Mouse (Mus musculus) MEL (cell line): ENCODE results near the gene Lin7a. TPM values are rescaled to one million over a fixed set of nuclear protein-coding genes. Genes with fewer than 3 reads are reported as not detected.

Experiments used
- DNase-seq: peaks from one replicate; pipeline ENCODE4 v3.0.0; 2011; ENCODE audit warnings: low read depth, low spot score
- H3K27ac ChIP-seq: 2 replicates; pipeline ENCODE4 v1.5.1; 2012; ENCODE audit warnings: low read depth, mild to moderate bottlenecking, control low read depth, low read length, moderate library complexity; ENCODE audit not compliant: control insufficient read depth
- H3K27me3 ChIP-seq, 2 experiments: fragments of 150-350 bp in 1 of 2; sonication (generic) in 1 of 2; 2 replicates each; pipeline ENCODE4 v1.6.1; 2012; ENCODE audit warnings: low read length in 2 of 2, mild to moderate bottlenecking in 2 of 2, improper control_type of control experiment in 1 of 2, moderate library complexity in 1 of 2; ENCODE audit not compliant: insufficient read depth in 2 of 2, control insufficient read depth in 1 of 2
- H3K36me3 ChIP-seq, 2 experiments: 2 replicates each; pipeline ENCODE4 v1.6.1; 2012 to 2014; ENCODE audit warnings: low read length in 2 of 2, improper control_type of control experiment in 1 of 2, inconsistent platforms in 1 of 2, mild to moderate bottlenecking in 1 of 2; ENCODE audit not compliant: insufficient read depth in 2 of 2, control insufficient read depth in 1 of 2
- H3K4me1 ChIP-seq, 2 experiments: fragments of 150-350 bp in 1 of 2; sonication (generic) in 1 of 2; 2 replicates each; pipeline ENCODE4 v1.6.1; 2012; ENCODE audit warnings: low read length in 2 of 2, improper control_type of control experiment in 1 of 2, mild to moderate bottlenecking in 1 of 2; ENCODE audit not compliant: insufficient read depth in 2 of 2, control insufficient read depth in 1 of 2
- H3K4me3 ChIP-seq, 2 experiments: fragments of 150-350 bp in 1 of 2; sonication (generic) in 1 of 2; 2 replicates each; pipeline ENCODE4 v1.5.1; 2012; ENCODE audit warnings: low read depth in 2 of 2, low read length in 2 of 2, mild to moderate bottlenecking in 2 of 2, moderate library complexity in 2 of 2, control low read depth in 1 of 2, improper control_type of control experiment in 1 of 2; ENCODE audit not compliant: control insufficient read depth in 1 of 2, insufficient read depth in 1 of 2
- H3K79me2 ChIP-seq: 2 replicates; pipeline ENCODE4 v1.6.1; 2012; ENCODE audit warnings: mild to moderate bottlenecking, low read length, moderate library complexity; ENCODE audit not compliant: control insufficient read depth, poor library complexity, insufficient read depth
- H3K9ac ChIP-seq: 2 replicates; pipeline ENCODE4 v1.6.1; 2012; ENCODE audit warnings: low read depth, mild to moderate bottlenecking, control low read depth, low read length, moderate library complexity; ENCODE audit not compliant: control insufficient read depth, poor library complexity, severe bottlenecking
- H3K9me3 ChIP-seq: fragments of 150-350 bp; sonication (generic); replicated peaks from 2 replicates; pipeline ENCODE4 v1.6.1; 2012; ENCODE audit warnings: mild to moderate bottlenecking, low read length, improper control_type of control experiment, moderate library complexity; ENCODE audit not compliant: insufficient read depth
- BHLHE40 ChIP-seq: IDR thresholded peaks from 2 replicates; pipeline ENCODE4 v1.6.1; 2012; ENCODE audit warnings: low read depth, mild to moderate bottlenecking, inconsistent platforms, low read length, improper control_type of control experiment, borderline replicate concordance
- CHD1 ChIP-seq: IDR thresholded peaks from 2 replicates; pipeline ENCODE4 v1.6.1; 2012; ENCODE audit warnings: low read depth, mild to moderate bottlenecking, inconsistent platforms, low read length, improper control_type of control experiment
- CHD2 ChIP-seq: IDR thresholded peaks from 2 replicates; pipeline ENCODE4 v1.6.1; 2011; ENCODE audit warnings: low read length, improper control_type of control experiment
- CTCF ChIP-seq, 3 experiments: IDR thresholded peaks in 2 of 3; conservative IDR thresholded peaks in 1 of 3; 2 replicates each; pipeline ENCODE4 v1.5.1; 2011 to 2012; ENCODE audit warnings: low read length in 3 of 3, low read depth in 2 of 3, mild to moderate bottlenecking in 2 of 3, improper control_type of control experiment in 1 of 3, inconsistent platforms in 1 of 3, mixed read lengths in 1 of 3, moderate library complexity in 1 of 3; ENCODE audit not compliant: control insufficient read depth in 1 of 3, insufficient read depth in 1 of 3, poor library complexity in 1 of 3, severe bottlenecking in 1 of 3
- EP300 ChIP-seq, 2 experiments: IDR thresholded peaks; 2 replicates each; pipeline ENCODE4 v1.6.1; 2011; ENCODE audit warnings: improper control_type of control experiment in 2 of 2, low read length in 2 of 2, low read depth in 1 of 2, mild to moderate bottlenecking in 1 of 2
- GABPA ChIP-seq: IDR thresholded peaks from 2 replicates; pipeline ENCODE4 v1.6.1; 2012; ENCODE audit warnings: low read depth, mild to moderate bottlenecking, inconsistent platforms, low read length, improper control_type of control experiment, moderate library complexity
- JUND ChIP-seq: IDR thresholded peaks from 2 replicates; pipeline ENCODE4 v1.6.1; 2011; ENCODE audit warnings: low read depth, mild to moderate bottlenecking, improper control_type of control experiment, low read length
- MAFK ChIP-seq: IDR thresholded peaks from 2 replicates; pipeline ENCODE4 v1.6.1; 2011; ENCODE audit warnings: low read depth, mild to moderate bottlenecking, low read length, improper control_type of control experiment, borderline replicate concordance
- MAZ ChIP-seq: IDR thresholded peaks from 2 replicates; pipeline ENCODE4 v1.6.1; 2012; ENCODE audit warnings: low read depth, mild to moderate bottlenecking, inconsistent platforms, low read length, improper control_type of control experiment
- MYB ChIP-seq: IDR thresholded peaks from 2 replicates; pipeline ENCODE4 v1.6.1; 2011; ENCODE audit warnings: mild to moderate bottlenecking, low read depth, low read length, improper control_type of control experiment
- MYC ChIP-seq: IDR thresholded peaks from 2 replicates; pipeline ENCODE4 v1.6.1; 2011; ENCODE audit warnings: low read depth, mild to moderate bottlenecking, low read length, improper control_type of control experiment, moderate library complexity
- NRF1 ChIP-seq: IDR thresholded peaks from 2 replicates; pipeline ENCODE4 v1.6.1; 2014; ENCODE audit warnings: low read depth, mild to moderate bottlenecking, inconsistent platforms, low read length, improper control_type of control experiment, moderate library complexity; ENCODE audit not compliant: poor library complexity, insufficient read depth, severe bottlenecking
- POLR2A ChIP-seq, 2 experiments: IDR thresholded peaks; 2 replicates each; pipeline ENCODE4 v1.6.1; 2011 to 2012; ENCODE audit warnings: low read length in 2 of 2, mild to moderate bottlenecking in 2 of 2, control low read depth in 1 of 2, improper control_type of control experiment in 1 of 2, low read depth in 1 of 2, moderate library complexity in 1 of 2; ENCODE audit not compliant: control insufficient read depth in 1 of 2, insufficient read depth in 1 of 2, poor library complexity in 1 of 2
- POLR2AphosphoS2 ChIP-seq: IDR thresholded peaks from 2 replicates; pipeline ENCODE4 v1.6.1; 2011; ENCODE audit warnings: low read length, improper control_type of control experiment
- POLR2AphosphoS5 ChIP-seq: IDR thresholded peaks from 2 replicates; pipeline ENCODE4 v1.6.1; 2012; ENCODE audit warnings: low read depth, borderline replicate concordance, mild to moderate bottlenecking, inconsistent platforms, low read length, moderate library complexity, mixed read lengths
- RAD21 ChIP-seq: IDR thresholded peaks from 2 replicates; pipeline ENCODE4 v1.6.1; 2011; ENCODE audit warnings: mild to moderate bottlenecking, low read depth, low read length, improper control_type of control experiment
- RCOR1 ChIP-seq: IDR thresholded peaks from 2 replicates; pipeline ENCODE4 v1.6.1; 2012; ENCODE audit warnings: low read depth, mild to moderate bottlenecking, inconsistent platforms, low read length, improper control_type of control experiment
- SIN3A ChIP-seq: IDR thresholded peaks from 2 replicates; pipeline ENCODE4 v1.6.1; 2012; ENCODE audit warnings: low read length, improper control_type of control experiment, inconsistent platforms
- SMC3 ChIP-seq: IDR thresholded peaks from 2 replicates; pipeline ENCODE4 v1.6.1; 2011; ENCODE audit warnings: low read depth, low read length, improper control_type of control experiment
- TAL1 ChIP-seq: IDR thresholded peaks from 2 replicates; pipeline ENCODE4 v1.6.1; 2012; ENCODE audit warnings: mild to moderate bottlenecking, inconsistent platforms, low read length, moderate library complexity, mixed read lengths
- USF1 ChIP-seq: IDR thresholded peaks from 2 replicates; pipeline ENCODE4 v1.6.1; 2014; ENCODE audit warnings: low read depth, mild to moderate bottlenecking, inconsistent platforms, low read length, improper control_type of control experiment, moderate library complexity
- ZMIZ1 ChIP-seq: IDR thresholded peaks from 2 replicates; pipeline ENCODE4 v1.6.1; 2012; ENCODE audit warnings: low read depth, mild to moderate bottlenecking, inconsistent platforms, low read length, improper control_type of control experiment, moderate library complexity
- polyA plus RNA-seq, 2 experiments: library from polyadenylated mRNA; stranded (reverse) in 1 of 2; unstranded in 1 of 2; fragments of >175 nt in 1 of 2; fragments of >200 nt in 1 of 2; gene quantifications; 2 replicates each; pipeline versions ENCODE4 v1.2.1 to v1.2.4; 2012; ENCODE audit warnings: low replicate concordance in 2 of 2, low read depth in 1 of 2; ENCODE audit not compliant: insufficient read length in 2 of 2, insufficient read depth in 1 of 2, missing spikeins in 1 of 2
- total RNA-seq: library from RNA; depleted of rRNA; stranded (reverse); fragments of 300-350 nt; gene quantifications from 2 replicates; pipeline ENCODE4 v1.2.3, GENCODE M21; 2012

Lin7a gene
- total and polyA plus RNA-seq, 3 experiments = not detected

DNA sequence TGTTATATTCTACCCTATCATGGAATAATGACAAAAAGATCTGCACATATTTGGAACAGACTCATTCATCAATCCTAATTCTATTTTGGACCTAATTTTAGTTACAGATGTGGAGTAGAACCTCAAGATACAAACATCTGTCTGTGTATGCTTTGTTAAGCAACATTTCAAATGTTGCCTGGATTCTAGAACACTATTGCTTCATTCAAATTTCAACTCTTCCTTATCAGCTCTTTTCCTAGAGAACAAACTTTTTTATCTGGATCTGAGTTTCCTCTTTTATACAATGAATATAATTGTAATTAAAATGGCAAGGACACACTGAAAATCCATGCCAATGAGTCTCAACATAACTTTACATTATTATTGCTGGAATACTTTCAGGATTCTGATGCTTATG, 43.8 kb downstream of the Lin7a start:
- DNase-seq = no peak
- H3K27ac ChIP-seq = no peak overlapping the region
- no peaks in the 10 kb centered on the region for H3K27me3 ChIP-seq
- no peaks in the 10 kb centered on the region for H3K9me3 ChIP-seq
- no peaks in the 10 kb centered on the region for H3K79me2 ChIP-seq
- H3K4me1 ChIP-seq = no peaks in the 10 kb centered on the region
- H3K9ac ChIP-seq = no peak overlapping the region
- no peaks in the 10 kb centered on the region for H3K36me3 ChIP-seq
- TF ChIP-seq ZMIZ1 (no peak), SMC3 (no peak), MAZ (no peak), TAL1 (no peak), CHD2 (no peak), EP300 (IDR thresholded peaks at IDR 0.05; ENCODE audit: low read depth in 1 of 2, low read length in 2 of 2) (no peak), RCOR1 (no peak), POLR2A (IDR thresholded peaks at IDR 0.05; ENCODE audit: control insufficient read depth in 1 of 2, insufficient read depth in 1 of 2, low read depth in 1 of 2, low read length in 2 of 2, poor library complexity in 1 of 2) (no peak), GABPA (no peak), BHLHE40 (no peak), JUND (no peak), CTCF (IDR thresholded peaks at IDR 0.05 in 2 of 3, conservative IDR thresholded peaks at IDR 0.05 in 1 of 3; ENCODE audit: control insufficient read depth in 1 of 3, insufficient read depth in 1 of 3, low read depth in 2 of 3, low read length in 3 of 3, poor library complexity in 1 of 3, severe bottlenecking in 1 of 3) (no peak), RAD21 (no peak), MYC (no peak), POLR2AphosphoS5 (no peak)
- H3K4me3 ChIP-seq = no peak overlapping the region

GRCm38 (mm10) chr10:107315681-107316080, 44.2 kb downstream of the Lin7a start:
- no peaks in the 10 kb centered on the region for H3K27me3 ChIP-seq
- no peaks in the 10 kb centered on the region for H3K36me3 ChIP-seq
- H3K79me2 ChIP-seq = no peaks in the 10 kb centered on the region
- no peak for DNase-seq
- H3K9me3 ChIP-seq = no peaks in the 10 kb centered on the region
- TF ChIP-seq POLR2AphosphoS2 (no peak), GABPA (no peak), MYB (no peak), NRF1 (no peak), RCOR1 (no peak), TAL1 (no peak), BHLHE40 (no peak), MAFK (no peak), USF1 (no peak), SIN3A (no peak), CHD1 (no peak)
- TF ChIP-seq, all 39 proteins: peak for 0
- no peaks in the 10 kb centered on the region for H3K4me1 ChIP-seq
- no peak overlapping the region for H3K4me3 ChIP-seq
- H3K9ac ChIP-seq = no peak overlapping the region
- no peak overlapping the region for H3K27ac ChIP-seq
